Mouse (Mus musculus) kidney, adult 9 months (tissue): ENCODE data around the gene Sh3bgrl2.

Experiments
- DNase-seq: peaks from one replicate; pipeline ENCODE4 v3.0.0; 2022

Gene Sh3bgrl2

DNA sequence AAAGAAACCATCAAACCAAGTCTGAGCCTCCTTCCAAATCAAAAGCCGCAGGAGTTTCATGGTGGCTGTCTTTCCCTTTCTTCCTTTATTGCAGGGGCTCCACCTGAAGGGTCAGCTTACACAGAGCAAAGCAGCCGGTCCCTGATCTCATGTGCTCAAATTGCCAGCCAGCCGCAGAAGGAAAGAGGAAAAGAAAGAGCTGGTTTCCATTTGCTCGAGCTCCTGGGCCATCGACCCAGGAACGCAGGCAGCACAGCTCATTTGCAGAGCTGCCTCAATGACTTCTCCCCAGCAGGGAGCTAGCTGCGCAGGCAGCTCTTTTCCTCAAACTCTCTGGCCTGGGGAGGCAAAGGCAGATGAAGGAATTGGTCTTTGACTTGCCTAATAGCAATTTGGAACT, 87.9 kb downstream of the Sh3bgrl2 start:
- DNase-seq: no peak

DNA sequence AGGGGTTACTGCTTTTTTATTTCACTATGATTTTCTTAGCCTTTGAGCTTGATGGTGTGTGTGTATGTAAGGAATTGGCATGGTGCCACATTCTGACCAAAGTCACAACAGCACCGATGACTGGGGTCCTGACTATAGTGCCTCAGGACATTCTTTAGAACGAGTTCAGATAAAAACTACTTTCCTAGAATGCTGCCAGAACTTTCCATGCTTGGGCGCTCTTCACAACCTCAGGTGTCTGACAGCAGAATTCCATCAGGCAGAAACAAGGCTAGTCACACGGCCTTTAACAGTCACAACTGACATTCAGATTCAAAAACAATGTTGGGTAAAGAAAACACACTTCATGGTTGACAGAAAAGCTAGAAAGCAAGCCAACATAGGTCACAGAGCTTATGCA, 95.0 kb downstream of the Sh3bgrl2 start:
- peak; percentile 14 for DNase-seq

DNA sequence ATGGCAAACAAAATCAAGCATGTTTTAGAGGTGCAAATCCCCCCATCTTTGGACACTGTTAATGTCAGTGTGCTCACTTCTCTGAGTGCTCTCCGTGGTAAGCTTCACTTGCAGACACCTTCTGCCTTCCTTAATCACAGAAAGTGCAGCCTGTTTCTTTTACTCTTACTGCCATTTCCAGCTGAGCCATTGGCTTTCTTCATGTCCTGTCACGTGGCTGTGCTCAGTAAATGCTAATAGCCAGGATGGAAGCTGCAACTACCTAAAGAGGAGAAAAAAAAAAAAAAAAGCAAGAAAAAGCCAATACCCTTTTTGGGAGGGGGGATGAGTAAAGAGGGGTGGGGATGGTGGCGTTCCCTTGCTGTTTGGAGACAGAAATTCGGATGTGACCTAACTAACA, 95.7 kb downstream of the Sh3bgrl2 start:
- no peak for DNase-seq

DNA sequence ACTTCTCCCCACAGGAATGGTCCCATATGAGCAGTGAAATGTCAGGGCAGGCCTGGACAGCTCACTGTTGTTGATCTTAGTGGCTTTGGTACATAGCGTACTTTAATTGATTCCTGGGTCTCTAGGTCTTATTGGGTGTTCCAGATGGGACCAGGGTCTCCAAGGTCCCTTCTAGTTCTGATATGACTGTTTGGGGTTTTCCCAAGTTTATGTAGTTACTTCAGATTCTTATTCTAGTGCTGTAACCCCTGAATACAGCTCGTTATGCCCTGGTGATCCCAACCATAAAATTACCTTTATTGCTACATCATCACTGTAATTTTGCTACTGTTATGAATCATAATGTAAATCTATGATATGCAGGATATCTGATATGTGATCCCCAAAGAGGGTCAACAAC, 98.1 kb downstream of the Sh3bgrl2 start:
- DNase-seq: no peak

DNA sequence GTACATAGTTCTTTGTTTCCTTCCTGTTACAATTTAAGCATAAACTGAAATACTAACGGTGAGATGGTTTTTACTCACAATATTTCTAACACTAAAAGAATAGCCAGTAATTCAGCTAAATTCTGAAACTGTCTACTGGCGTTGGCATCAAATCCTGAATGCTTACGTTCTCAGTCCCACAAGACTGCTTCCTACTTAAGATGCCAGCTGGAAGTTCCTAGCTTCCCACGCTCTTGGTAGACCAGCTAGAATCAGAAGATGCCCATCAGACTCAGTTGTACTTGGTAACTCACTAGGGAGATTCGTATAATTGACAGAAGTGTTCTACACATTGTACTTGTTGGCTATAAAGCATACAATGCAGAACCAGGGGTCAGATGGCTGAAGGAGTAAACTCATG, 98.6 kb downstream of the Sh3bgrl2 start:
- DNase-seq: no peak

DNA sequence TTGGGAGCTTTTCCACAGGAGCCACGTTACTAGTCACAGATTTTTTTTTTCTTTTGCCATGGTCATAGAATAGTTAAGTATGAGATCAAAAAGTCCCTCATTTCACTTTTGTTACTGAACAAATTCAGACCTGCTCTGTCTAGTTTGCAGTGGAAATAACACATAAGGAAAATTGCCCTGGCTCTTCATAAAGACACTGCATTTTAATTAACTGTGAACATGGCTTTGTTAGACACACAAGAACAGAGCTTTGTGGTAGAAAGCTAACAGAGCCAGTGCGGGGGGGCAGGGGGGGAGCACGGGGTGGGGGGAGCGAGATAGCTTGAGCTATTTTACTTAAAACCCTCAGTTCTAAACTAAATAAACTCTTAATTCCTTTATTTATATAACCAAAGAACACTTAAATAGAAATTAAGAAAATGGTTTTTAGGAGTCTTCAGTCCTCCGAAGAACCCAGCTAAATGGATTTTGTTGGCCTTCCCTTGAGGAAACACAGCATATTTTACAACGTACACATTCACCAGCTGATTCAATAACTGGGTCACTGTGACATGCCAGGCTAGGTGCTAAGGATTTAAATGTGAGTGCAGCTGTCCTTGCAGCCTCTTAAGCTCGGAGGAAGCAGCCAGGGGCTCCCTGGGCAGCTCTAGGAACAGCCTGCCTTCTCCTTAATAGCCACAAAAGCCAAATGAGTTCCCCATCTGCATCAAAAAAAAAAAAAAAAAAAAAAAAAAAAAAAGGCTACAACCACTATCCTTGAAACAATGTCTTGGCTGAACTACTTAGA, 100.0 kb downstream of the Sh3bgrl2 start:
- no peak for DNase-seq

DNA sequence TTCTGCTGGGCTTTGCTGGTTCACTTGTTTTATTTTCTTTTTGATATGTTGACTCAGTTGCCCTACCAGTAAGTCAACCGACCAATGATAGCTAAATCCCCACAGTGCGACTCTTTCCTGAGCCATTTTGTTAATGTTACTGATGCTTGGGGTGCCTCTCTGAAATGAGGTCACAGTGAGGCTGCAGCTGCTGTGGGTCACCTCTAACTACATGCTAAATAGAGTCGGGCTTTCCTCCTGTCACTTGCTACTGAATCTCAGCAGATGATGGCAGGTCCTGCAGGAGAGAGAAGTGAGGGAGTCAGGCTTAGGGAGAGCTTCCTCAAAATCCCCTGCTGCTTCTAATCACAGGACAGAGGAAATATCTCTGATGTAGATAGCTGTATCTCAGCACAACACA, 100.6 kb downstream of the Sh3bgrl2 start:
- no peak for DNase-seq

DNA sequence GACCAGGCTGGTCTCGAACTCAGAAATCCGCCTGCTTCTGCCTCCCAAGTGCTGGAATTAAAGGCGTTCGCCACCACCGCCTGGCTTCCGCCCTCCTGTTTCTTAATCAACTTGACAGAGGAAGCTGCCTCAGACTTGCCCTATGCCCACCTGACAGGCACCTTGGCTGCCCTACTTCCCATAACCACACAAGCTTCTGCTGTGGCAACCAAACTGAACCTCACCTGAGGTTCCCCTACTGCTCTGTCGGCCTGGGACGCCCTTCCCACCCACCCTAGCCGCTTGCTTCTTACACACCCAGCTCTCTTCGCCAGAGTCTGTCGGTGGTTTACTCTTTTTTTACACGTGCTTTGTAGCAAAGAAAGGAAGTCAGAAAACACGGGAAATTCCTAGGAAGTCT, 103.9 kb downstream of the Sh3bgrl2 start:
- no peak for DNase-seq

DNA sequence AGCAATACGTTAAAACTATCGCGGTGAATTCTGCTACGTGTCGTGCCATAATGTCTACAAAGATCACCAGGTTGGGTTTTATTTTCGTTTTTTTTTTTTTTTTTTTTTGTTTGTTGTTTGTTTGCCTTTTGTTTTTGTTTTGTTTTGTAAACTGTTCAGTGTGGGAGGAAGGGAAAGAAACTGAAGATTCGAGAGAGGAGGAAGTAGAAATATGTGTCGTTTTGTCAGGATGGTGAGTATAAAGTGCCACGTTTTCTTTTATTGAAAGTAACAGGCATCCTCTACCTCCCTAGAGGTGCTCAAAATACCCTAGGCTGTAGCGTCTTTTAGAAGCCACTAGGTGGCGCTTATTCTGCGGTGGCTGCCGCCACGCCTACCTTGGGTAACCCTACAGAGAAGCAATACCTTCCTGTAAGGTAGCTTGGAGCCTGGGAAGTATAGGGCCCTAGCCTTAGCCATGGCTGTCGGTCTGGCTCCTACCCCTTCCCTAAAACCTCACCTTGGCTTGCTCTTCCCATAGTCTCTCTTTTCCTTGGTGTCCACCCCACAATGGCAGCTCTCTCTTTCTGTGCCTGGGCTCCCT, 104.6 kb downstream of the Sh3bgrl2 start:
- DNase-seq: peak; percentile 12

DNA sequence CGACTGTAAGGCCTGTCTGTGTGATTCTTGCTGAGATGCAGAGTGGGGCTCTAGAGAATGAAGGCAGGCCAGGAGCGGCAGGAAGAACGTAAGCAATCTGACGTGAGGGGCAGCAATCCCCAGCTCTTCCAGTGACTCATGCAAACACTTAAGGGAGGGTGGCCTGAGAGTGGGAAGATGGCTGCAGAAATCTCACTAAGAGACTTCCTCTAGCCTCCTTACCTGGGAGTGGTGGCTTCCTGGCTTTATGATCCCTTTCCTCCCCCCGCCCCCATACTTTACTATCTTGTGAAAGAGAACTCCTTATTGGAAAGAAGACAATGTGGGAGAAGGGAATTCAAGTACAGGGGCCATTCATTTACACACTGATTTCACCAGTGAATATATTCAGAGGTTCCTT, 106.5 kb downstream of the Sh3bgrl2 start:
- no peak for DNase-seq

DNA sequence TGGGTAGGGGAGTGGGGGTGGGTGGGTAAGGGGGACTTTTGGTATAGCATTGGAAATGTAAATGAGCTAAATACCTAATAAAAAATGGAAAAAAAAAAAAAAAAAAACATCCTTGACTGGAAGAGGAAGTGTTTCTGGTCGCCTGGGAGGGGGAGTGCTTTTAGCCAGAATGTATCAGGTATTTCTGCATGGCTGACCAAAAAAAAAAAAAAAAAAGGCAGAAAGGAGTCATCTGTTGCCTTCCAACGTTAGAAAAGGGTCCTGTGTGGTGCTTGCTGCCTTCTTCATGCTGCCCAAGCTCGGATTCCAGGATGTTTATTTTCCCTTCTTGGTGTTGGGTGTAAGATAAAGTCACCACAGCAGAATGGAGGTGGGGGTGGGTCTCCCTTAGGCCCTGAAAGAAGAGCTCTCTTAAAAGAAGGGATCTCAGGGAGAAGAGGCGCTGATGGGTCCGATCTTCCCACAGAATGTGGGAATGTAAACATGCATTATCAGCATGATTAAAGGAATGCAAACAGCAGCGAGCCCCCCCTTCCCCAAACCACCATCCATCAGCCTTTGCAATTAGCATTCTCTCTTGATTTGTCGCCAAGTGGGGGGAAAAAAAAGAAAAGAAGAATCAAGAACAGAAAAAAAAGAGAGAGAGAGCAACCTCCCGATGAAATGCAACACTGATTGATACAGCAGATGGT, 109.0 kb downstream of the Sh3bgrl2 start:
- no peak for DNase-seq

DNA sequence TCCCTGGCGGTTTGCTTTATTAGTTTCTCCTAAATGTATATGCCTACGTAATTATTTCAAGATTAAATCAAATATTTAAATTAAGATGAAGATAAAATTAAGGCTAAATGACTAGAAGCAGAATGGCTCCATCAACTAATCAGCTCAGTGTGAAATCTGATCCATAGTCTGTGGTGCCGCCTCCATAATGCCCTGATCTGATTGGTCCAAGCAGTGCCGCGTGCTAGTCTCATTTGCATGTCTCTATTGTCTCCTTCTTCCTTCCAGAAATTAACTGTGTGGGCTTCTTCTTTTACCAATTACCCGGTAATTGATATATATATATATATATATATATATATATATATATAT, 109.5 kb downstream of the Sh3bgrl2 start:
- no peak for DNase-seq

DNA sequence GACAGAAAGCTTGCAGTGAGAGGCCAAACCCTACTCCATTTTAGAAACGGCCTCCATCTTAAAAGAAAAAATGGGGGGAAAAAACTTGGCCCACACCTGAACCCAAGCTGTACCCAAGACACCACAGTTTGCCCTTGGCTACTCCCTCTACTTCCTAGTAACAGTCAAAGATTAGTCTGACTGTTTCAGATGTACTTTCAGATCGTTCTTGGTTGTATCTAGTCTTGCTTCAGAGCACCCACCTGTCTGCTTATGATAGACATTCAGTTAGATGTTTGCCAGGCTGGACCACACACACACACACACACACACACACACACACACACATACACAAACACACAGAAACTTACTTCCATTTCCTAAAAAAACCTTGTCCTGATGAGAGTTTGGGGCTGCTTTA, 111.0 kb downstream of the Sh3bgrl2 start:
- DNase-seq: no peak

DNA sequence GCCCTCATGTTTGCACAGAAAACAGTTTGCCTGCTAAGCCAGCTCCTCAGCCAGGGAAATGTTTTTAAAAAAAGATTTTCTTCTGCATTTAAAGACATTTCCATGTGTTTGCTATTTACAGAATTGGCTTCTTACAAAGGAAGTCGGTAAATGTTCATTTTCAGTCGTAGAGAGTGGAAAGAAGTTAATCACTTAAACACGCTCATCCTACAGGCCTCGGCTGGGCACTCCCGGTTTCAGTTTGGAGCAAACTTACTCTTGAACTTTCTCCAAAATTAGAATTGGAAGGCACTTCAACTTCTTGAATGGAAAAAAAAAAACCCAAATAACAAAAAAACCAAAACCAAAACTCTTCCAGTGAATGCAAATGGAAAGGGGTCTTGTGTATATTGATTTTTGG, 113.7 kb downstream of the Sh3bgrl2 start:
- DNase-seq: no peak

DNA sequence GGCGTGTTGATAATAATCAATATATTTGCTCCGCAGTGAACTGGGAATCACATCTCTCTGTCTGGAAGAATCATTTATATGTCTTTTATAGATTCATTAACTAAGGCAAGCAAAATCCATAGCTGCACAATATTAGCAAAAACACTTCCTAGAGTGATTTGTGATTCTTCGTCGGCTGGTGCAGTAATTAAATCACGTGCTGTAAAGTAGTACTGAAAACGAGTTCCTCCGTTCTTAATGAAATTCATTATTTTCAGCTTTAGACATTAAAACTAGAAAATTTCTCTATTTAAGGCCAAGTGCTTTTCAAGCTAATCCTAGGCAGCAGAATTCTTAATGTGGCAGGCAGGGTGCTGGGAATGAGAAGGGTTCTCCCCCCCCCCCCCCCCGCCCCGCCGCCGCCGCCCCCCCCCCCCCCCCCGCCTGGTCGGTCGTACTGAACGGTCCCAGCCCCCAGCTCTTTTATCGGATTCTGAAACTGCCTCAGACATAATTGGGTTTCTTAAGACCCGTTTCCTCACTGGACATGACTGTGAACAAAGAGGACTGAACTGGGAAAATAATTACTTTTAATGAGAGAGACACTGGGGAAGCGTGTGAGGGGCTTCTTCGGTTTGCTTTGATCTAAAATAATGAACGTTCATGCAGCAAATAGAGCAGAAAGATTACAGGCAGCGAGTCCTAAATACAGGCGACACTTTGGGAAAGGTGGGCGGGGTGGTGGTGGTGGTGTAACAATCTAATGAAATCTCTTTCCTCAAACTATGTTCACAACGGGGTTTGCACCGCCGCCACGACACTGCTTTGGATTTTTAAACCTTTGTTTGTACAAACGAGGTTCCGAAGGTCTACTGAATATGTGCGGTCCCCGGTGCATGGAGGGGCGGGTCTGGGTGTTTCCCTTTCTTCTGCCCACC, 116.1 kb downstream of the Sh3bgrl2 start:
- no peak for DNase-seq

DNA sequence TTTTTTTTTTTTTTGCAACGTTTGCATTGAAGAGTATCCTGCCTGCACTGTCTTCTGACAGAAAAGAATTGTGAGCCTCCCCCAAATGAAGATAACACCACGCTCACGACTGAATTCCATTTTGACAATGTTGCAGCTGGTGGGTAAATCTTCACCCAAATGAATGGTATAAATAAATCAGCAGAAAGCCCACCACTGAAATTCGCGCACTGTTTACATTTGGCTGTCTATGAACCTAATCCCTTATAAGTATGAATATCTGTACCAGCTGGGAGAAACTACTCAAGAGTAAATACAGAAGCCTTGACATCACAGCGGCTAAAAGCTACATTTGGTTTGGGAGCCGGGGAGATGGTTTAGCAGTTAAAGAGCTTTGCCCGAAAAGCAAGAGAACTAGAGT, 116.8 kb downstream of the Sh3bgrl2 start:
- no peak for DNase-seq

DNA sequence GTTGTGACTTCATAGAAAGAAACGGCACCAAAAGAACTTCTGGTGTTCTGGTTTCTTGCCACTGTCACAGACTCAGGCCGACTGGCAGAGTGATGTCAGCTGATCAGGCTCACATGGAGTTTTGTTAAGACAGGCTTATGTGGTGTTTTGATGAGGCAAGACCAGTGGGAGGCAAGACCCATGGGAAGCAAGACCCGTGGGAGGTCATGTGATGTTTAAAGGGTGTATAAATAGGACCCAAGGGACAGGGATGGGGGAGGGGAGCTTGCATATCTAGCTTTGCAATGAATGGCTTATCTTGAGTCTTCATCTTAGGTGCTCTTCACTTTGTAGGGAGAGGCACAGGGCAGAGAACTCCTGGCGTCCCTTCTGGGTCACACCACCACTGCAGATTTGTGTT, 118.9 kb downstream of the Sh3bgrl2 start:
- DNase-seq: no peak

DNA sequence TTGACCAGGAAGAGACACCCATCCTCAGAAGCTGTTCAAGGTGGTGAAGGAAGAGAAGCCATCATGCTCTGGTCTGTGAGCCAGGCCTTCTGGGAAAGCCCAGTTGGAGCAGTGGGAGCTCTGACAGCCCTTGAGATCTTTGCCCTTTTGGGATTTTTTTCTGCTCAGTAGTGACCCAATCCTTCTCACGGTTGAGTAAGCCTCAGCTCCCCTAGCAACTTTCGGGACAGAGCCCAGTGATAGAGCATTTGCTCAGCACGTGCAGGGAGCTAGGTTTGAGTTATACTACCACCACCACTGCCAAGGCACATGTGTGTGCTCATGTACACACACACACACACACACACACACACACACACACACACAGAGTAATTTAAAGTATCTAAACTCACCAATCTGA, 131.5 kb downstream of the Sh3bgrl2 start:
- peak; percentile 17 for DNase-seq

DNA sequence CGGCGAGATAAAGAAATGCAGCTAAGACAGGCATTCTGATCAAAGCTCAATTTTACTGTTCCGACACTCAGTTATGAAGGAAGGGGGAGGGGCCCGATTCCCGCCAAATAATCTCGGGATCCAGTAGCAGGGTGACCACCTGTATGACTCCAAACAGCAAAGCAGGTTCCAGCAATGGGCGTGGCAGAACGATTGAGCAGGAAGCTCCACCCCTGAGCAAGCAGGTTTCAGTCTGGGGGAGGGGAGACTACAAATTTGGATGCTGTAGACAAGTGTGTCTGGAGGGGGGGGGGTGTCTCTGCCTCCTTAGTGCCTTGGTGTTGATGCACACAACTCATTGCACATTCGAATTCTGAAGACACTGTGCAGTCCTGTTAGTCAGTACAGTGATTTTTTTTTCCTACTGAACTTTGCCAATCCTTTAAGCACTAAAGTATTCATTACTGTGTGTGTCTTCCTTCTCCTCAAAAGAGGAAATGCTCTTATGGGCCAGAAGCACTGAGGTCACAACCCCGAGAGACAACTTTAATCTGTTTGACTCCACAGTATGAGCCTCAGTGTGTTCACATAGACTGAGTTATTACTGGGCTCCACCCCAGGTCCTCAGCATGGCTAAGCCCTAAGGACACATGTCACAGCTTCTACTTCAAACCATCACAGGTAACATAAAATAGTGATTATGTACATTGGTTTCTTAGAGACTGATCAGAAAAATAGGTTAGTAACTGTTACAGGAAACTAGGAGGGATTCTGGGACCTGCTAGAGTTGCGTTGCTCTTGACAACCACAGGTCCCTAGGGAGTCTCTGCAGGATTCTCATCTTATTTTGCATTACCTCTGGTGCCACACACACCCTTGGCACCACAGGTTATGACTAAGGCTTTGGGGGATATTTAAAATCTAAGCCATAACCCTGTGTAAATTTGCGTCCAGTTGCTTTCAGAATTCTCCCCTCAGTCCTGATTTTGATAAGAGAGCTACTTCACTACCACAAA, 133.8 kb downstream of the Sh3bgrl2 start:
- no peak for DNase-seq

DNA sequence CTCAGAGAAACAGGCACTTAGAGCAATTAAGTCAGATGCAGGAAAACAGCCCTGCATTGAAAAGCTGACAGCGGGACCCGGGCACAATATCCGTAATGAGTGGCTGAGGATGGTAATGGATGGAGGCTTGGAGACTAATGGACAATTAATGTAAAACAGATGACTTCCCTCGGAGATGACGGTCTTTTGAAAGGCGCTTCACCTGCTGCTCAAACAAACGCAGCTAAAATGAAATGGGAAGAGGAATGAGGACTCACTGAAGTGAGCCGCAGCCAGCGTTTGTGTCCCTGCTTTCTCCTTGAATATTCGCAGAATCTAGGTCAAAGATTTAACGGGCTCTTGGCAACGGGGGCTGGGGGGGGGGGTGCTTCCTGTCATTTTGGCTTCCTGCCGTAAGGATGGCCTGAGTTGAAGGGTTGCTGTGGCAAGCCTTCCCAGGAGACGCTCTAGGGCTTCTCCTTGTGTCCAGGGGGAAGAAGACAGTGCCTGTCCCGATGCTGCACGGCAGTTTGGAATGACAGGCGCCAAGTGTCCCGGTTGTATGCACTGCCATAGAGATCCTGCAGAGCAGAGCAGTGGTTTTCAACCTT, 138.5 kb downstream of the Sh3bgrl2 start:
- DNase-seq: peak; percentile 6

DNA sequence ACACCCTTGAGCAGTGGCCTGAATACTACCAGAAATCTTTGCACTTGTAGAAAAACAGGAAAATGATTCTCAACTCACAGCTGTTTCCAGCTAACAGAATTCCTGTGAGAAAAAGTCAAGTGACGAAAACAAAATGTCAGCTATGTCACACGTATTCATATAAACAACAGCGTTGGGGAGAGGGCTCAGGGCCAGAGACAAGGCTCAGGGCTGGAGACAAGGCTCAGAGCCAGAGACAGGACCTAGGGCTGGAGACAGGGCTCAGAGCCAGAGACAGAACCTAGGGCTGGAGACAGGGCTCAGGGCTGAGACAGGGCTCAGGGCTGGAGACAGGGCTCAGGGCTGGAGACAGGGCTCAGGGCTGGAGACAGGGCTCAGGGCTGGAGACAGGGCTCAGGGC, 139.8 kb downstream of the Sh3bgrl2 start:
- no peak for DNase-seq
